Mouse (Mus musculus): Measurements from ENCODE around the gene Rhd. TPM values are rescaled to one million over a fixed set of nuclear protein-coding genes. Genes with fewer than 3 reads are reported as not detected.

The Rhd gene
- total and polyA plus RNA-seq, 3 experiments, result 0.12 TPM; not detected in 2

GRCm38 (mm10) chr4:134937240-134938176 lies 73.2 kb downstream of the Rhd start:
- DNase-seq, result peak; percentile 46

DNA sequence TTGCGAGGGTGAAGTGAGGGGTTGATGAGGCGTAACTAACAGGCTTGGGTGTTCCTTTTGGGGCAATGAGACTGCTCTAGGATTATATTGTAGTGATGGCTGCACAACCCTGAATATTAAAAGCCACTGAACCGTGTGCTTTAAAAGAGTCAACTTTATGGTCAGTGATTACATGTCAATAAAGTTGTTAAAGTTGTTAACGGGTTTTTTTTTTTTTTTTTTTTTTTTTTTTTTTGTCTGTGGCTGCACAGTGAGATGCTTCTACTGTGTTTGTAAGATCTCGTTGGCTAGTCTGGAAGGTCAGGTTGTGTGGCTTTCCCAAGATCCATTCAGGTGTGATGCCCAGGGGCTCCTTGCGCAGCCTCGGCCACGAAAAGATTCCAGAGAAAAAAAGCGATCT lies 75.6 kb downstream of the Rhd start:
- no peak for DNase-seq

- no peak for DNase-seq
Measured at GRCm38 (mm10) chr4:134943758-134944538, 79.6 kb downstream of the Rhd start.

Other genes with a start within 250 kb of the Rhd start
- gene Man1c1, start 160.2 kb upstream of the Rhd start, total RNA-seq (2021), result 10 to 100 TPM; 13.3 to 28.2 TPM
- 17.0 and 17.4 TPM in 2 replicates for gene Man1c1, start 160.2 kb upstream of the Rhd start, polyA plus RNA-seq (2012; rRNA removed)
- gene Ldlrap1, start 96.5 kb upstream of the Rhd start, total RNA-seq (2021), result 10 to 100 TPM; 42.1 to 49.3 TPM
- gene Ldlrap1, start 96.5 kb upstream of the Rhd start, polyA plus RNA-seq (2012; rRNA removed), result 23.0 and 28.1 TPM in 2 replicates
- gene Maco1, start 11.2 kb upstream of the Rhd start, total RNA-seq (2021), result 10 to 100 TPM; 35.6 to 37.1 TPM
- 14.2 and 15.6 TPM in 2 replicates for gene Maco1, start 11.2 kb upstream of the Rhd start, polyA plus RNA-seq (2012; rRNA removed)
- 100 to 1,000 TPM; 231 to 336 TPM for gene Tmem50a, start 50.5 kb downstream of the Rhd start, total RNA-seq (2021)
- gene Tmem50a, start 50.5 kb downstream of the Rhd start, polyA plus RNA-seq (2012; rRNA removed), result 150 and 191 TPM in 2 replicates
- 100 to 1,000 TPM; 313 to 460 TPM for gene Rsrp1, start 59.1 kb downstream of the Rhd start, total RNA-seq (2021)
- 2,634 and 2,855 TPM in 2 replicates for gene Rsrp1, start 59.1 kb downstream of the Rhd start, polyA plus RNA-seq (2012; rRNA removed)
- 10 to 100 TPM; 85.5 to 97.8 TPM for gene Syf2, start 66.4 kb downstream of the Rhd start, total RNA-seq (2021)
- 7.0 and 8.6 TPM in 2 replicates for gene Syf2, start 66.4 kb downstream of the Rhd start, polyA plus RNA-seq (2012; rRNA removed)

All from adrenal gland, adult 2 months (tissue).